Mouse (Mus musculus): ENCODE data around the gene Dapk1.

Gene Dapk1

DNA sequence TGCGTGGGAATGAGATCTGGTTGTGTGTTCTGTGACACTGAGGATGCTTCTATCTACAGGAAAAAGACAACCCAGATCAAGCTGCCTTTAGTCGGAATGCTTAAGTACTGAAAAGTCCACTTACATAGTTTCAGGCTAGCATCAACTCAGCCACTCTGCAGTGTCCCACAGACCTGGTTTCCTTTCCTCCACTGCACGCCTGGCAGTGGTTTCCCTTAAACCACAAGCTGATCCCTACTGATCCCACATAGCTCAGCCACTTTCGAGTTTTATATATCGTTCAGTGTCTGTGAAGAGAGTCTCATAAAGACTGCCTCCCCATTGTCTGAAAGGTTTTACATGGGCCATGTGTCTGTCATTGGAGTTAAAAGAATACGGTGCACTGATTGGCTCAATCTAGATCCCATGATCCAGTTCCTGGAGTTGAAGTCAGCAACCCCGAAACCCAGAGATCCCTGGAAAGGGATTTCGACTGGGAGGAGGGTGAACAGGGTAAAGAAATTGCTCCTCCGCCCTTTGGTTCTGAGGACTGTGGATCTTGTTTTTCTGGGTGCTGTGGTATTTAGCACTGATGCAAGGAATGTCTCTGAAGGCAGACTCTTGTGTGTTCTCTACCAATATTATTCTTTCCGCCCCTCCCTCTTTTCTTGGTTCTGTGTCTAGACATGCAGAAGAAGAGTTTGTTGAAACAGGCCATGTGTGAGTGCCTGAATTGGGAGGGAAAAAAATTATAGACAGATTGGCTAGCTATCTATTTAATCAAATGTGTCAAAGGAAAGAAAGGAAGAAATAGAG is 93.6 kb downstream of the Dapk1 start:
- DNase-seq (ENCODE audit: low spot score), result no peak

DNA sequence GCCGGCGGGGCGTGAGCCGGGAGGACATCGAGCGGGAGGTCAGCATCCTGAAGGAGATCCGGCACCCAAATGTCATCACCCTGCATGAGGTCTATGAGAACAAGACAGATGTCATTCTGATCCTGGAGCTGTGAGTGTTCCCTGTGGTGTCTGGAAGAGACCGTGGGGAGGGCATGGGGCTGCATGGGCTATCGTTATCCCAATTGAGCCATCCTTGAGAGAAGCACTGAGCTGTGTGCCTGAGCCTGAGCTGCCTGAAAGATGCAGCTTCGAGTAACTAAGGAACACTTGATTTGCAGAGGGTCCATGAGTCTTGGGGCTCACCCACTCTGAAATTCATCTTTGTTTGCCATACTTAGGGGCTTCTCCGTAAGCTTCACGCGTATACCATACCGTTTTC is 94.6 kb downstream of the Dapk1 start:
- no peak for DNase-seq (ENCODE audit: low spot score)

DNA sequence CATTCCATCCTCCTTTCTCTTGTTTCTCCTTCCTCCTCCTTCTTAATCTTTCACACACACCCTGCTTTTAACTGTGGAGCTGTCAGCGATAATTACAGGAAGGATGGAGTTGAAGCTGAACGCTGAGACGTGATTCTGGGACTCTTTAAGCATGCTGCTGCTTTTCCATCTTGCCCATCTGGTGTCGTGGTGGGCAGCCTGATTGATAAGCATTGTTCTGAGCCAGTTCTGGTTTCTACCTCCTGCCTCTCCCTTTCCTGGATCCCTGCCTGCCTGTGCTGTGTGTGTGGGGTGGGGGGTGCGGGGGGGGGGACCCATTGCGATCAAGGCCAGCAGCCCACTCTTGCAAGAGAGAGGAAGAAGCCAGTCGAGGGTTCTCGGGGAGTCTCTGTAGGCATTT is 95.0 kb downstream of the Dapk1 start:
- DNase-seq (ENCODE audit: low spot score), result no peak

DNA sequence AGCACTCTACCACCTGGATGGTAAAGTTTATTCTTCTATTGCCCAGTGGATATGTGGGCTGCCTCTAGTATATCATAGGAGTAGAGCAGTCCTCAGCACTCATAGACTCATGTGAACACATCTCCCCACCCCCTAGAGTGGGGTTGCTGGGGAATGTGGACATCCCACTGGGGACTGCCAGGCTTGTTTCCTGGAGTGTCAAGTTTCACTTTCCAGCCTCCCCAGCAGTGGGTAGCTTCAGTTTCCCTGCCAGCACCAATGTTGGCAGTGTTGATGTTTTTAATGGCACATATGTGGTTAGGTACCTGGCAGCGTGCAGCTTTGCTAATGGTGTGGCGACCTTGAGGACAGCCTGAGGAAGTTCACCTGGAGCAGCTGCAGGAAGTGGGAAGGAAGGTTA is 96.3 kb downstream of the Dapk1 start:
- DNase-seq (ENCODE audit: low spot score), result no peak

DNA sequence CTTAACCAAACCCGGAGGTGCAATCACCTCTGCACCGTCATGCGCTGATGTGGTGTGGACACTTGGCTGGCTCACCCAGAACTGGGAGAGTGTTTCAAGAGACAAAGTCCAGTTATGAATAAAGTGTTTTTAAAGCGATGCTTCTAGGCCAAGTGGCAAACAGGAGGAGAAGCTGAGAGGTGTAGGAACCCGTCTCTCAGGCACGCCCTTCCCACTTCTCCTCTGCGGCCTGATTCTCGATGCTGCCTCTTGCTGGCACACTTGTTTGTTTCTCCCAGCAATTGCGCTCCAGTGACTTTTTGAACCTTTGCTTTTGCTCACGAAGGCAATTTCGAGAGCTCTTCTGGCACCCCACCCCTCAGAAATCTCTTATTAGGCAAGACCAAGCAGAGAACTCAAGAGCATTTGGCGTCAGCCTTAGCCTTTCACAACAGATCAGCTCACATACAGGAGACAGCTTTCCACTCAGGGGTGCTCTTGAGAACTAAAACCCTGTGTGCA is 100.0 kb downstream of the Dapk1 start:
- DNase-seq (ENCODE audit: low spot score), result no peak

DNA sequence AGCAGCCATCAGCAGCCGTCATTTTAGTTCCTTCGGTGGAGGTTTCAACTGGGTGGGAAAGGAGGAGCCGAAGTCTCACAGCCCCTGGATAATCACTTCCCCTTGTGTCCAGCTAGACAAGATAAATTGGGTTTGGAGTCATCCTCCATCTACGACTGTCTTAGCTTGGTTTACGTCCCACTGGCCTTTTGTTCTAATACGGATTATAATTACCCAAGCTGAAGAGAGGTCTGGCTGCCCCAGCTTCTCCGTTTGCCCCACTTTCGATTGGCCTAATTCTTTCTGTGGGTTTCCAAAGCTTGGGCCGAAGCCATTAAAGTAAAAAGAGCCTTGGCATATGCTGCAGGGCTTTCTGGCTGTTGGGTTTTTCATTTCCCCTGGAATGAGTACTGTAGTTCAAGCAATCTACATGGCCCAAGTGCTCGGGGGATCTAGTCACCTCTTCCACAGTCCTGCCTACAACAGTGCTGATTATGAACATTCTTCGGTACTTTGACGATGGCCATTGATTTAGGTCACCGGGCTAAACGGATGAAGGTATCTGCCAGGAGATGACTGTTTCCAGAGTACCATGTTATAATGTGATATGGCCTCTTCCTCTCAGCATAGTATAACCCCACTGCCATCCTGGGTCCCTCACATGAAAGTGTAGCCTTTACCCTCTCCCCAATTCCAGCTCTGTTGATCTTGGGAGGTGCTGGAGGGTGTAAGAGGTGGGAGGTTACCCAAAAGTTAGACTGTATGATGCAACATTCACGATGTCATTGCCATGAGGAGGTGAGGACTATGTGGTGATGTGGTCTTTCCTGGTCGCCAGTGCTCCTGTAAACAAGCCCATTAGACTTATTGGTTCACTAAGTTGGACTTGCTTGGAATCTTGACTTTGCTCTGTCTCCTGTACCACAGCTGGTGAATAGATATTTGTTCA is 106.1 kb downstream of the Dapk1 start:
- DNase-seq (ENCODE audit: low spot score), result no peak

DNA sequence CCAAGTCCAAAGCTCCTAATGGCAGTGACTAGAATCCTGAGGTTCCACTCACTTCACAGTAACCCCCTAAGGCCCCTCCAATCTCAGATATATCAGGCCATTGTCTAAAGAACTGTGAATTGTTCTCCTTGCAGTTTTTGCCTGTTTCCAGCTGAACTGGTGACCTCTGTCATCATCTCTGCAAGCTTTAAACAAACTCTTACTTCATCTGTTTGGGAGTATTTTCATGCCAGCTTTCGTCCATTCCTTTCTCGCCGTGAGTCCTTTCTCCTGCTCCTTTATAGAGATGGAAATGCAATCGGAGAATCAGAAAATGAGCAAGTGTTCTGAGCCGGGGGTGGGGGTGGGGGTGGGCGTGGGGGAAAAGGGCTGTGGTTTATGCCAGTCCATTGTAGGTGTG is 107.4 kb downstream of the Dapk1 start:
- DNase-seq (ENCODE audit: low spot score), result no peak

DNA sequence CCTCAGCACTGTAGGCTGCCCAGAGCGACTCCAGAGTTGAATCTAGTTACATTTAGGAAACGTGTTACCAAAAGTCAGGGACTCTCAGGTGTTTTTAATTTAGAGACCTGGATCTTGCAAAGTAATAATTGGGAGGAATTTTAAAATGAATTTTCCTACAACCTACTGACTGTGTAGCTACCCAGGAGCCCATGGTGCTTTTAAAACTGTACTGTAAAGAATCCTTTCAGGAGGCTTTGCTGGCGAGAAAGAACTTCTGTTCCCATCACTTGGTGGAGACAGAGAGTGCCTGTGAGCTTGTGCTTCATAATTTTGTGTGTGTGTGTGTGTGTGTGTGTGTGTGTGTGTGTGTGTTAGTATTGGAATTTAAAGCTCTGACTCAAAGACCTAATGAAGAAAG is 109.2 kb downstream of the Dapk1 start:
- DNase-seq (ENCODE audit: low spot score), result no peak

DNA sequence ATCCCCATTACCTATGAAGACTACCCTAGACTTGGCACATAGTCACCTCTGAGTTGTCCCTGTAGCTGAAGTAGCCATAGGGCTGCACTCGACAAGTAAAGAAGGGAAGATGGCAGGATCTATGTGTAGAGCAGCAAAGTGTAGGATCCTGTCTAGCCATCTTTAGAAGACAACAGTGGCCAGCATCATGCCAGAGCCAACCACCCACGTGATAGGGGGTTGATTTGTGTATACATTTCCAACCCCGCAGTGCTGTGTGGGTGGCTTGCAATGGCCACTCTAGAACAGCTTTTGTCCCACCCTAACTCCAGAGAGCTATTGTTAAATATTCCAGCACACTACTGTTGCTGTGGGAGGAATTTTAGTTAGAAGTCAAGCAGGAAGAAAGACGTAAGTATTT is 111.8 kb downstream of the Dapk1 start:
- no peak for DNase-seq (ENCODE audit: low spot score)

DNA sequence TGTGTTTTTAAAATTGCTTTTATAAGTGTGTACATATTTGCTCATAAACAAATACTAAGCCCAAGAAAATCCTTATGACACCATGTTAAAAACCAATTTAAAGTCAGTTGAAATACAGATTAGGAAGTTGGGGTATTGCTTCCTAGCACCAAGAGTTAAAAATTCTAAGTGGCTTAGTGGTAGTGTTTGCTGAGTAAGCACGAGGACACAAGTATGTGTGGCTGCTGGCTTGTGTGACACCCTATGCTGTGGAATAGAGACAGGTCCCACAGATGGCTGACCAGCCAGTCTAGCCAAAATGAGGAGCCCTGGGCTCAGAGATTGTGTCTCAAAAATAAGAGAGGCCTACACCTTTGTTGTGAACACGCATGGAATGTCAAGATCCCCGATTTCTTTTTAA is 114.4 kb downstream of the Dapk1 start:
- DNase-seq (ENCODE audit: low spot score), result no peak

DNA sequence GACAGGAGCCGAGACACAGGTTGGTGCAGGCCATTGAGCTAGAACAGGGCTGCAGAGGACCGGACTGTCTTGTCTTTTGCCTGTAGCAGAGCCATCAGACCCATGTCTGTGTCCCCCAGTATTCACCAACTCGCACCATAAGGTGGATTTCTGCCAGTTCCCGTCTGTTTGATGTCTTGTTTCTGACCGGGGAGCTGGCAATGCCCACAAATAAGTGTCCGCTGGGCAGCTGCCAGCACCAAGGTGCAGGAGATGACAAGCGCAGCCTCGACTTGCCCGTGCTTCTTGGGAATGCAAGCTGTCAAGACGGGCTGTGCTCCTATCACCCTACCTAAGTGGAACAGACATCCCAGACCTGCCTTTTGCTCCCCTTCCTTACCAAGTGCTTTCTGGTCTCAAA is 115.7 kb downstream of the Dapk1 start:
- no peak for DNase-seq (ENCODE audit: low spot score)

DNA sequence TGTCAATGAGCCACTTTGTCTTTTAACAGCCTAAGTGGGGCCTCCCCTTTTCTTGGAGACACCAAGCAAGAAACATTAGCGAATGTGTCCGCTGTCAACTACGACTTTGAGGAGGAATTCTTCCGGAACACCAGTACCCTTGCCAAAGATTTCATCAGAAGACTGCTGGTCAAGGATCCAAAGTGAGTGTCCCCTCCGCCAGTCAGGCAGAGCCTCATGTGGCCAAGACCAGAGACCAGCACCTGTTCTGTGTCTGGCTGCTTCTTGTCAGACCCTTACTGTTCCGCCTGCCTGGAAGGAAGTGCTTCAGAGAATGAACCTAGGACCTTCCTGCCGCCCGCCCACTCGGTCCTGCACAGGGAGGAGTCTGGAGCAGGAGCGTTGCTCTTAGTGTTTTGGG is 117.8 kb downstream of the Dapk1 start:
- no peak for DNase-seq (ENCODE audit: low spot score)

DNA sequence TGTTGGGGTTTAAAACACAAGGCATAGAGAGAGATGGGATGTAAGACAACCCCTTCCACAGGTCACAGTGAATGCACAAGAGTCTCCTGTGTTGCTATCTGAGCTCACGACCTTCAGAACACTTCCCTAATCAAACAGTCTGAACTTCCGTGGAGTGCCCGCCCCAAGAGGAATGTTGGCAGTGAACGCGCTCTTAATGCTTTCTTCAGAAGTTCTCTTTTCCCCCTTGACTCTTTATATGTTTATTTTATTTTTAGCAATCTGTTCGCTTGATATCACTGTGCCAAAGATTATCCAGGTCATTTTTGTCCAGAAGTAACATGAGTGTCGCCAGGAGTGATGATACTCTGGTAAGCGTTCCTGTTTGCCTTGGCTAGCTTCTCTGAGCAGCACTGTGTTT is 121.0 kb downstream of the Dapk1 start:
- DNase-seq (ENCODE audit: low spot score), result no peak

DNA sequence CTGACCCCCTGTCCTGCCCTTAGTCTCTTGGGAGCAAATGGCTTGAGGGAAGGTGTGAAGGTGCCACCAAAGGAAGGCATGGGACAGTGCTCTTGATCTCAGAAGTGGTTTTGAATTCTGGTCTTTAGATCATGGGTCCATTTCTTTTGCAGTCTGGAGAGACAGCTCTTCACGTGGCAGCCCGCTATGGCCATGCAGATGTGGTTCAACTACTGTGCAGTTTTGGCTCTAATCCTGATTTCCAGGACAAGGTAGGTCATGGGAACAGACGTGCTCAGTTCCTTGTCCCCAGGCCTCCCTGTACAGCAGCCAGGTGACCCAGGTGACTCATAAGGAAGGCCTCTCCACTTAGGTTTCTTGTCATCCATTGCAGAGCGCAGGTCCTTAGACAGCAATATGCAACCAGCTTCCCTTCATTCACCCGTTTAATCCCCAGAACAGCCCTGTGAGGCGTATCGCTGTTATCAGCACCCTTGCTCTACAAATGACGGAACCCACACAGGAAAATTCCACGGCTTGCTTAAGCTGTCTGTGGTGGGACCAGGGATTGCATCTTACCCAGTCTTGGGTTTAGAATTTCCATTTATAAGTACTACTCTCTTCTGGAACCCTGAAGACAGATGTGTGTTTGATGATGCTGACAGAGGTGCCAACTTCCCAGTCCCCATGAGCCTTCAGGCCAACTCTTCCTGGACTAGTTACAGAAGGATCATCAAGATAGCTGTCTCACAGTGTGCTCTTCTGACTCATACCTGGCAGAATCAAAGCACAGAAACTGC is 126.7 kb downstream of the Dapk1 start:
- DNase-seq (ENCODE audit: low spot score), result no peak

DNA sequence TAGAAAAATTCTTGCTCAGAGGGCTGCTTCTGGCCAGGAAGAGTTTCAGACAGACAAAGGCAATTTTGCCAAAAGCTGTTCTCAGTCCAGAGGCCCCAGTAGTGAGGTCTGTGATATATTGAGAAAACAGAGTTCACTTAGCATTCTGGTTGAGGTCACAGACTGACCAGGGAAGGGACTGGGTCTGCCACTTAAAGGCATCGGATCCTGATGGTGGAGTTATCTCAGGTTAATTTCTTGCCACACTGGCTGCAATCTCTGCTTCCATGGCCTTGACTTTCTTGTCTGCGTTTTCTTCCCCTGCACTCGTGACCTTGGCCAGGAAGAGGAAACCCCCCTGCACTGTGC is 127.3 kb downstream of the Dapk1 start:
- DNase-seq (ENCODE audit: low spot score), result no peak

DNA sequence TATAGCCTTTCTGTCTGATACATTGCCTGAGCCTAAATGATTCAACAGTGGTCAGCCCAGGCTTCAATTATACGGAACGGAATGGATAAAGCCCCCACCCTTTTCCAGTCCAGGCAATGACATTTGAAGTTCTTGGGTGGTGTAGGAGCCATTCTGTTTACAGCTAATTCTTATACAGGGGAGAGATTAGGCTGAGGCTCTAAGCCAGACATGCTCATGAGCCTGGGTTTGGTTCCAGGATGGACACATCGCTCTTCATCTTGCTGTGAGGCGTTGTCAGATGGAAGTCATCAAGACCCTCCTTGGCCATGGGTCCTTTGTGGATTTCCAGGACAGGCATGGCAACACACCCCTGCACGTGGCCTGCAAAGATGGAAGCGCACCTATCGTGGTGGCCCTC is 128.8 kb downstream of the Dapk1 start:
- DNase-seq (ENCODE audit: low spot score), result no peak

DNA sequence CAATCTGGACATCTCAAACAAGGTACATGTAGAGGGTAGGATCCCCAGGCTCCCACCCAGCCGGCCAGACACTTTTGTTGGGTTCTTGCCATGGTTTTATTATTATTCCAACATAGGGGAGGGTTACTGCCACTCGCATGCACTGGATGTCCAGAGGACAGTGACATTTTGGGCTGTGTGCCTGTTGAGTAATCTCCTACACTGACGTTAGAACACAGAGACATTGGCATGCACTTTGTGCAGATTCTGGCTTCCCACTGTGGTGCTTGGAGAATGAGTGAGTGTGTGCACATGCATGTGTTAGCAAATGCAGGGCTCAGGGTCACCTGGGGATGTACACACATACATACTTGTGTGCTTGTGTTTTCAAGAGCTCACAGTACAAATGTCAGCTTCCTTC is 129.3 kb downstream of the Dapk1 start:
- no peak for DNase-seq (ENCODE audit: low spot score)

DNA sequence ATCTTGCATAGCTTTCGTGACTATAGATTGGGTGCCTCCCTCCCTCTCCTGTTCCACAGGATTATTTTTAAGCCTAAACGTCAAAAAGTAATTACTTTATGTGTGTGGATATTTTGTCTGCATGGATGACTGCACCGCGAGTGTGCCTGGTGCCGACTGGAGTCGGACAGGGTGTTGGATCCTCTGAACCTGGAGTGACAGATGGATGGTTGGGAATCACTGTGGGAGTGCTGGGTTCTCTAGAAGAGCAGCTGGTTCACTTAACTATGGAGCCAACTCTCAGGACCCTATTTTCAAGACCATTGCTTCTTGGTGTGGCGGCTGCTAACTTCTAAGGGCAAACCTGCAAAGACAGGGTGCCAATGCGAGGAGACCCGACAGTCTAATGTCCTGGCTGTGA is 133.6 kb downstream of the Dapk1 start:
- DNase-seq (ENCODE audit: low spot score), result no peak

DNA sequence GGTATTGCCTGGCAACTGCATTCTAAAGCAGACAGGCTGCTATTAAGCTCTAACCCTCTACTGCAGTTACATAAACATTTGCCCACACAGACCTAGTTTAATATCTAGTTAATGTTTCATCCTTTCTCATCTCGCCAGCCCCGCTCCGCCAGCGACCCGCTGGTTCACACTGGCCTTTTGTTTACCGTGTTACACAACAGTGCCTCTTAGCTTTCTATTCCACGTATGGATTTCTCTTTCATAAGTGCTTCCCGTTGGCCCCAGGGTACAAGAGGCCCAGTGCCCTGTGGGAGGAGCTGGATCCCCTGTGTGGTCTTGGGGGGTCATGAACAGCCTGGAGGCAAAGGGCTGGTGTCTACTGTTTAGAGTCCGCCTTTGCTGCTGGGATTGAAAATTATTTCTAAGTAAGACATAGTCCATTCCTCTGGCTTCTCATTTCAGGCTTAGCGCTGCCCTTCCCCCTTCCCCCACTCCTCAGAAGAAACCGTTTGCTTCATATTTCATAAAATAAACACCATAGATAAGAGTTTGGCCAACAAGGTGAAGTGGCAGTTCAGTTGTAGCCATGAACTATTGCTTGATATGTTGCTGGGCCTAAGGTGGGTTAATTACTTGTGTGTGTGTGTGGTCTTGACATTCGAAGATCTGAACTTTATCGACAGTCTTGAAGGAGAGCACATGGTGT is 134.8 kb downstream of the Dapk1 start:
- no peak for DNase-seq (ENCODE audit: low spot score)

DNA sequence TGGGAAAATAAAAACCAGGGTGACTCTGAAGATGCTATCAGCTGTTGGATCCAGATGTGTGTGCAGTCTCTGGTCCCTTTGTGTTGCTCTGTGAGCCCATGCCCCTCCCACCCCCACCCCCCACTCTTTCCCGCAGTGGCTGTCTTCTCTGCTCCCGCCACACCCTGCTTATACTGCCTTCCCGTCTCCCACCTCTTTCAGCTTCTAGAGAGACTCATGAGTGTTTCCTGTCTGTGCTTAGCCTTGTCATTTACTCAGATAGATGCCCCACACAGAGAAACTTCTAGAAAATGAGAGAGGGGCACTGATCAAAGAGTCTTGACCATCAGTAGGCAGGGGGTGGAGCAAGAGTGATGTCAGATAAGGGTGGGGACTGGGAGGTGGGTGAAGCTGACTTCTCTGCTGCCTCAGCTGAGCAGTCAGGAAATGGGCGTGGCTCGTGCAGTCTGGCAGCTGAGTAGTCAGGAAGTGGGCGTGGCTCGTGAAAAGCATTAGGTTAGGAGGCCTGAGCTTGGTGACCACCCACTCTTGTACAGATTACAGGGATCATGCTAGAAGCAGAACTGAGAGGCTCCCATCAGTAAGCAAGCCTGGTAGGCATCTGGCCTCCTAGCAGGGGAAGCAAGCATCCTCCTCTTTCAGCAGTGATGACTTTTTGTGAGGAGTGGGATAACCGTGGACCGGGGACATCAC is 136.0 kb downstream of the Dapk1 start:
- no peak for DNase-seq (ENCODE audit: low spot score)

DNA sequence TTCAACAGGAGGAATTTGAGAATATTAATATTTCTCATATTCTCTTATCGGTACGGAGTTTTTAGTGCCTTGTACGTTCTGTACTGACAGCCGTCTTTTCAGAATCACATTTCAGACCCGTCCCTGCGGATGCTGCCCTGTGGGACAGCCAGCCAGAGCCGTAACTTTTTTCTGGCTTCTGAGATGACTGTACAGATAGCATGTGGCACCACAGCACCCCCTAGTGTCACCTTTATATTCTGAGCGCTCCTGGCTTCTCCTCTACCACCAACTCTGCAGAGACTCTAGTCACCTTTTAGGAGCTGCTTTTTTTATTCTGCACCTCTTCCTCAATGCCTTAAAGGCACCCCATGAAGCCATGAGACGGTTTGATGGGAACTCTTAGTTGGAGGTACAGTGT is 136.7 kb downstream of the Dapk1 start:
- no peak for DNase-seq (ENCODE audit: low spot score)

Data from layer of hippocampus, adult 9-10 months (tissue).